ENCODE assay signal across 8 mouse cellular contexts in the genomic region with DNA sequence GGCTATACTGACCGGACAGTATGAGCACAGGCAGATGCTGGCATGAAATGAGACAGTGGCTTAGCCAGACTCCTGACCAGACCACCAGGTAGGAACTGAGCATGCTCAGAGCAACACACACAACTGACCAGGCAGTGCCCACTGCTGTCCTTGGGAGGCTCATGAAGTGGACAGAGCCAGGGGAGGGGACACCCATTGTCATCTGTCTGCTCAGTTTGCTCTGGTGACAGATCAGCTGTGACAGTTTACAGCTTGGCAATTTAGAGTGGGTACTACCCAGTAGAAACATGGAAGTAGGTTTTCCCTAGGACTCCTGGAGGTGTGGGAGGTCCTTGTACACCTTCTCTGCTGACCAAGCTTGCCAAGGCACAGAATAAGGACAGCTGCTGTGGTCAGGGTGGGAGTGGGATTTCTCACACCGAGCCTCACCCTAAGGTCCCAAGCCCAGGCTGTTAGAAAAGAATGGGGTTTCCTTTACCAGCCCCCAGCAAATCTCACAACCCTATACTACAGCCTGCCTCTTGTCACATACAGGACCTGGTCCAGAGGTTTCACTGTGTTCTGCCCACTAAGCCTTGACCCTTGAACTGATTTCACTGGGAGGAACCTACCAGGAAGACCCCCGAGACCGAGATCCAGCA.
DNase-seq lines count a peak whose midpoint lies in the region; ATAC-seq and TF ChIP-seq lines count a peak whose summit lies in the region.

No protein-coding gene starts in this region.

- peak overlapping the region; percentile 71; the same call in 1 of the 2 replicates for H3K9ac ChIP-seq in ES-E14 (ENCODE audit: insufficient read depth, low read depth, low read length, poor library complexity, severe bottlenecking)
- H3K9ac ChIP-seq in hindbrain, embryonic 11.5 days (ENCODE audit: low read depth, low read length): no peak overlapping the region

- 36% methylated on average over 4 of the region's 4 CpGs for WGBS in heart, embryonic 10.5 days
- 33% methylated on average over 4 of the region's 4 CpGs for WGBS in hindbrain, embryonic 11.5 days
- WGBS in macrophage (ENCODE audit: missing documents): 81% methylated on average over 4 of the region's 4 CpGs

- peak overlapping the region; percentile 96 for H3K4me2 ChIP-seq in hindbrain, embryonic 11.5 days (replicated peaks; ENCODE audit: low read depth, low read length)

- DNase-seq in heart, embryonic 10.5 days (ENCODE audit: low spot score): no peak
- no peak for DNase-seq in heart, adult 8-10 months (ENCODE audit: low spot score)
- DNase-seq in ES-E14 (ENCODE audit: low read depth, low spot score): no peak
- no peak for DNase-seq in hindbrain, embryonic 11.5 days (ENCODE audit: low spot score)
- no peak for DNase-seq in adrenal gland, postnatal 4 days (ENCODE audit: low spot score in 2 of 2)
- DNase-seq in right cerebral cortex, postnatal 4 days: no peak
- DNase-seq in yolk sac, embryonic 10.5 days (ENCODE audit: low spot score): no peak

- H3K4me3 ChIP-seq in heart, embryonic 10.5 days: peak overlapping the region; percentile 86
- H3K4me3 ChIP-seq in ES-E14 (ENCODE audit: insufficient read depth in 1 of 2, low read depth in 1 of 2, low read length in 2 of 2, poor library complexity in 1 of 2, severe bottlenecking in 1 of 2): peak overlapping the region; percentile 75 to 80
- peak overlapping the region; percentile 61 for H3K4me3 ChIP-seq in hindbrain, embryonic 11.5 days (ENCODE audit: low read depth, low read length)
- H3K4me3 ChIP-seq in macrophage (ENCODE audit: inconsistent target): no peak overlapping the region

- H3K9me3 ChIP-seq in heart, embryonic 10.5 days: no peaks in the 10 kb centered on the region
- H3K9me3 ChIP-seq in ES-E14 (ENCODE audit: control insufficient read depth, insufficient read depth, low read depth, low read length): no peaks in the 10 kb centered on the region
- H3K9me3 ChIP-seq in hindbrain, embryonic 11.5 days (ENCODE audit: control insufficient read depth, low read length): no peaks in the 10 kb centered on the region

- H3K36me3 ChIP-seq in heart, embryonic 10.5 days: no peaks in the 10 kb centered on the region
- H3K36me3 ChIP-seq in ES-E14 (ENCODE audit: control insufficient read depth, insufficient read depth, low read length, poor library complexity, severe bottlenecking): no peaks in the 10 kb centered on the region
- H3K36me3 ChIP-seq in hindbrain, embryonic 11.5 days (ENCODE audit: control insufficient read depth, insufficient read depth, low read length): no peaks in the 10 kb centered on the region
- H3K36me3 ChIP-seq in macrophage (ENCODE audit: inconsistent target): no peaks in the 10 kb centered on the region

- in situ Hi-C loops in ES-E14 (cut with MboI; ENCODE audit: low sequenced_read_pairs in 2 of 2, unreplicated experiment in 2 of 2): no loop called here

- peaks cover 92% of the 10 kb centered on the region for H3K79me2 ChIP-seq in macrophage (ENCODE audit: inconsistent target)

- no peaks in the 10 kb centered on the region; the same call in 1 of the 2 replicates for H3K27me3 ChIP-seq in heart, embryonic 10.5 days (ENCODE audit: insufficient read depth, poor library complexity, severe bottlenecking)
- no peaks in the 10 kb centered on the region; the same call in 1 of the 2 replicates for H3K27me3 ChIP-seq in hindbrain, embryonic 11.5 days (ENCODE audit: control insufficient read depth, insufficient read depth, low read length)

- H3K27ac ChIP-seq in heart, embryonic 10.5 days: peak overlapping the region; percentile 94
- H3K27ac ChIP-seq in ES-E14 (ENCODE audit: insufficient read depth, low read depth, low read length, poor library complexity, severe bottlenecking): no peak overlapping the region
- H3K27ac ChIP-seq in hindbrain, embryonic 11.5 days (ENCODE audit: low read depth, low read length): no peak overlapping the region
- H3K27ac ChIP-seq in macrophage: peak overlapping the region; percentile 43

- H3K4me1 ChIP-seq in heart, embryonic 10.5 days: peaks cover 59% of the 10 kb centered on the region
- peaks cover 0 to 13% of the 10 kb centered on the region in 2 experiments; a peak in 2 of 4 replicates for H3K4me1 ChIP-seq in ES-E14 (ENCODE audit: control insufficient read depth in 2 of 2, insufficient read depth in 2 of 2, low read length in 2 of 2, poor library complexity in 1 of 2)
- H3K4me1 ChIP-seq in hindbrain, embryonic 11.5 days (replicated peaks; ENCODE audit: control insufficient read depth, insufficient read depth, low read length): peaks cover 13% of the 10 kb centered on the region

- ATAC-seq in hindbrain, embryonic 11.5 days (ENCODE audit: low FRiP score): no peak

TF ChIP-seq in ES-E14, 5 proteins besides CTCF, POLR2A, EP300 and RAD21:
- TF ChIP-seq CHD2 (IDR thresholded peaks at IDR 0.05; ENCODE audit: low read depth, low read length) (no peak), MAFK (IDR thresholded peaks at IDR 0.05; ENCODE audit: insufficient read depth, low read depth, low read length) (no peak), ZC3H11A (IDR thresholded peaks at IDR 0.05; ENCODE audit: borderline replicate concordance, low read depth, low read length) (no peak), HCFC1 (IDR thresholded peaks at IDR 0.05; ENCODE audit: borderline replicate concordance, insufficient read depth, low read length) (no peak), ZNF384 (IDR thresholded peaks at IDR 0.05; ENCODE audit: low read depth, low read length) (no peak)

Comparison
In these comparisons a context has a peak if more than half of its experiments do, and no peak if none do; other contexts are left out.
1. H3K27ac ChIP-seq: peak in heart, embryonic 10.5 days (single experiment) and macrophage (single experiment); none in ES-E14 (single experiment) and hindbrain, embryonic 11.5 days (single experiment).